Mouse (Mus musculus): Measurements from ENCODE around the gene Slc10a6. TPM values are rescaled to one million over a fixed set of nuclear protein-coding genes. Genes with fewer than 3 reads are reported as not detected.

Slc10a6 gene
- polyA plus RNA-seq, 1 experiment from 2014 or later, result 1.1 TPM

- Histone ChIP-seq H3K4me2 (peak overlapping the region; percentile 98), H3K4me1 (peaks cover 4% of the 10 kb centered on the region; the same call in 1 of the 2 replicates), H3K27me3 (replicated peaks) (no peaks in the 10 kb centered on the region), H3K36me3 (no peaks in the 10 kb centered on the region), H3K27ac (no peak overlapping the region), H3K4me3 (replicated peaks) (no peak overlapping the region), H3K9me3 (no peaks in the 10 kb centered on the region), H3K9ac (no peak overlapping the region)
- WGBS, result 68% methylated on average over 4 of the region's 4 CpGs
- no peak for ATAC-seq (ENCODE audit: insufficient read depth, low FRiP score, low read depth)
These were observed 25.6 kb upstream of the Slc10a6 start for GRCm38 (mm10) chr5:103654780-103655179.

- no peak overlapping the region for H3K27ac ChIP-seq
- 34% methylated on average over 6 of the region's 6 CpGs for WGBS
- ATAC-seq (ENCODE audit: insufficient read depth, low FRiP score, low read depth), result no peak
- H3K4me3 ChIP-seq (replicated peaks), result no peak overlapping the region
- H3K4me1 ChIP-seq, result peaks cover 4% of the 10 kb centered on the region; the same call in 1 of the 2 replicates
- H3K27me3 ChIP-seq (replicated peaks), result no peaks in the 10 kb centered on the region
- no peaks in the 10 kb centered on the region for H3K36me3 ChIP-seq
- H3K9me3 ChIP-seq, result no peaks in the 10 kb centered on the region
- H3K9ac ChIP-seq, result no peak overlapping the region
- H3K4me2 ChIP-seq, result no peak overlapping the region
These were observed 25.0 kb upstream of the Slc10a6 start for GRCm38 (mm10) chr5:103654225-103654624.

GRCm38 (mm10) chr5:103647320-103647719, 18.1 kb upstream of the Slc10a6 start:
- Histone ChIP-seq H3K9ac (no peak overlapping the region), H3K4me2 (no peak overlapping the region), H3K9me3 (no peaks in the 10 kb centered on the region), H3K36me3 (no peaks in the 10 kb centered on the region), H3K4me1 (no peaks in the 10 kb centered on the region; the same call in 1 of the 2 replicates), H3K27me3 (replicated peaks) (no peaks in the 10 kb centered on the region), H3K4me3 (replicated peaks) (no peak overlapping the region), H3K27ac (no peak overlapping the region)
- 82% methylated on average over 3 of the region's 3 CpGs for WGBS
- no peak for ATAC-seq (ENCODE audit: insufficient read depth, low FRiP score, low read depth)

GRCm38 (mm10) chr5:103644167-103644566, 15.0 kb upstream of the Slc10a6 start:
- H3K27ac ChIP-seq, result no peak overlapping the region
- no peak overlapping the region for H3K4me2 ChIP-seq
- H3K36me3 ChIP-seq, result no peaks in the 10 kb centered on the region
- 96% methylated on average over 1 of the region's 1 CpGs for WGBS
- no peaks in the 10 kb centered on the region for H3K9me3 ChIP-seq
- H3K9ac ChIP-seq, result no peak overlapping the region
- no peaks in the 10 kb centered on the region for H3K27me3 ChIP-seq (replicated peaks)
- ATAC-seq (ENCODE audit: insufficient read depth, low FRiP score, low read depth), result no peak
- no peaks in the 10 kb centered on the region; the same call in 1 of the 2 replicates for H3K4me1 ChIP-seq
- no peak overlapping the region for H3K4me3 ChIP-seq (replicated peaks)

- WGBS, result 80% methylated on average over 2 of the region's 2 CpGs
- ATAC-seq (ENCODE audit: insufficient read depth, low FRiP score, low read depth), result no peak
These were observed 8.0 kb upstream of the Slc10a6 start for GRCm38 (mm10) chr5:103637162-103637561.

GRCm38 (mm10) chr5:103629854-103630580, 814 bp upstream of the Slc10a6 start:
- WGBS, result 64% methylated on average over 9 of the region's 9 CpGs
- no peak for ATAC-seq (ENCODE audit: insufficient read depth, low FRiP score, low read depth)
- H3K27me3 ChIP-seq (replicated peaks), result no peaks in the 10 kb centered on the region
- H3K9me3 ChIP-seq, result no peaks in the 10 kb centered on the region
- peak overlapping the region; percentile 49 for H3K27ac ChIP-seq
- no peaks in the 10 kb centered on the region for H3K36me3 ChIP-seq
- H3K4me3 ChIP-seq (replicated peaks), result no peak overlapping the region
- no peak overlapping the region for H3K4me2 ChIP-seq
- H3K9ac ChIP-seq, result no peak overlapping the region
- peaks cover 5% of the 10 kb centered on the region; the same call in 1 of the 2 replicates for H3K4me1 ChIP-seq

More at GRCm38 (mm10) chr5:103637162-103637561, 8.0 kb upstream of the Slc10a6 start:
- H3K9ac ChIP-seq, result no peak overlapping the region
- H3K9me3 ChIP-seq, result no peaks in the 10 kb centered on the region
- H3K27me3 ChIP-seq (replicated peaks), result no peaks in the 10 kb centered on the region
- H3K4me2 ChIP-seq, result no peak overlapping the region
- no peak overlapping the region for H3K4me3 ChIP-seq (replicated peaks)
- H3K27ac ChIP-seq, result no peak overlapping the region
- H3K36me3 ChIP-seq, result no peaks in the 10 kb centered on the region
- no peaks in the 10 kb centered on the region for H3K4me1 ChIP-seq

DNA sequence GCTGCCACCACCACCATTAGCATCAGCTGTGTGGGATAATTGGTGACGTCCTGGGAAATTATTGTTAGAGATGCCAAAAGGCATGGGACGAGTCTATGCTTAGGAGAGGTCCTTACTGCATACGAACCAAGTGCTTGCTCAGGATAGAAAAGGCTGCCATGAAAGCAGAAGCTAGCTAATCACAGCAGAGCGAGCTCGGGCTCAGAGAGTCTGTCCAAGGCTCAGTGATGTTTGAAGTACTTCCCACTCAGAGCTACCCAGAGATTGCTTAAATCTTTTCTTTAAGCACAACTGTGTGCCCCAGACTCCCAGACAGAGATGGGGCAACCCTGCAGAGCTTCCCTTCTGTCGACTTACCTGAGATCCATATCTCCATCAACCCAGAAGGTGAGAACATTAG, 704 bp downstream of the Slc10a6 start:
- H3K27ac ChIP-seq, result no peak overlapping the region
- no peaks in the 10 kb centered on the region for H3K9me3 ChIP-seq
- no peak overlapping the region for H3K4me2 ChIP-seq
- no peaks in the 10 kb centered on the region for H3K36me3 ChIP-seq
- H3K9ac ChIP-seq, result no peak overlapping the region
- ATAC-seq (ENCODE audit: insufficient read depth, low FRiP score, low read depth), result no peak
- H3K27me3 ChIP-seq (replicated peaks), result no peaks in the 10 kb centered on the region
- H3K4me3 ChIP-seq (replicated peaks), result no peak overlapping the region
- peaks cover 5% of the 10 kb centered on the region; the same call in 1 of the 2 replicates for H3K4me1 ChIP-seq
- 79% methylated on average over 6 of the region's 6 CpGs for WGBS

DNA sequence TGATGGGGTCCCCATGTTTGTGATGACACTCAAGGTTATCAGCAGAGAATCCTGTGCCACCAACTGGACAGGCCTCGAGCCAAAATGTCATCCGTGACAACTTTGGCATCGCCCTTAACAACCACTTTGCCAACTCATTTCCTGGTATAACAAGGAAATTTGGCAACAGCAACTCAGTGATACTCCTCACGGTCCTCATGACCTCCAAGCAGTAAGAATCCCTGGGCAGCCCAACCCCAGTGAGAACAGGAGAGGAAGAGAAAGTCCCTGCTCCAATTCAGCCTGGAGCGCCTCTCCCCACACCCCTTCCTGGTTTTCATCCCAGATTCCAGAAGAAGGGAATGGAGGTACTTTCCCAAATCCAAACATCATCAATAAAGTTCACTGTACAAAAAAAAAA, 4.4 kb downstream of the Slc10a6 start:
- Histone ChIP-seq H3K9me3 (no peaks in the 10 kb centered on the region), H3K4me1 (peaks cover 5% of the 10 kb centered on the region; the same call in 1 of the 2 replicates), H3K4me3 (replicated peaks) (no peak overlapping the region), H3K27ac (no peak overlapping the region), H3K27me3 (replicated peaks) (no peaks in the 10 kb centered on the region), H3K36me3 (no peaks in the 10 kb centered on the region), H3K9ac (no peak overlapping the region), H3K4me2 (no peak overlapping the region)
- whole genome bisulfite sequencing, result 89% methylated on average over 5 of the region's 5 CpGs
- ATAC-seq (ENCODE audit: insufficient read depth, low FRiP score, low read depth), result no peak

DNA sequence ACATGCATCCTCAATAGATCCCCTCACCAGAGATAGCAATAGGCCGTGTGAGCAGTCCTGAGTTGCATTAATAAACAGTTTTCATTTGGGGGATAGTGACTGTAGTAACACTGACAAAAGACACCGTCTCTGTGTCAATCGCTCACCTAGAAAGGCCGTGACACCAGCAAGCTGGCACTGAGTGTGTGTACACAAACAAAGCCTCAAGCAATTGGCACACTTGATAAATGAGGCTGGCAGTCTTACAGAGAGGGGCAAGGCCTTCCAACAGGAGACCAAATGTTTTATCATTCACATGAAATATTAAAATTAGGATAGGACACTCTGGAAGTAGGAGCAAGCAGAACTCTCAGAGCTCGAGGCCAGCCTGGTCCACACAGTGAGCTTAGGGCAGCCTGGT, 6.9 kb downstream of the Slc10a6 start:
- ATAC-seq (ENCODE audit: insufficient read depth, low FRiP score, low read depth), result no peak
- no peak overlapping the region for H3K4me2 ChIP-seq
- H3K9ac ChIP-seq, result no peak overlapping the region
- no peak overlapping the region for H3K4me3 ChIP-seq (replicated peaks)
- H3K27ac ChIP-seq, result no peak overlapping the region
- H3K27me3 ChIP-seq (replicated peaks), result no peaks in the 10 kb centered on the region
- no peaks in the 10 kb centered on the region for H3K9me3 ChIP-seq
- H3K36me3 ChIP-seq, result no peaks in the 10 kb centered on the region
- 70% methylated on average over 5 of the region's 5 CpGs for WGBS
- 0 out of 2 replicates have a peak, but pooled peaks cover 5% of the 10 kb centered on the region for H3K4me1 ChIP-seq

DNA sequence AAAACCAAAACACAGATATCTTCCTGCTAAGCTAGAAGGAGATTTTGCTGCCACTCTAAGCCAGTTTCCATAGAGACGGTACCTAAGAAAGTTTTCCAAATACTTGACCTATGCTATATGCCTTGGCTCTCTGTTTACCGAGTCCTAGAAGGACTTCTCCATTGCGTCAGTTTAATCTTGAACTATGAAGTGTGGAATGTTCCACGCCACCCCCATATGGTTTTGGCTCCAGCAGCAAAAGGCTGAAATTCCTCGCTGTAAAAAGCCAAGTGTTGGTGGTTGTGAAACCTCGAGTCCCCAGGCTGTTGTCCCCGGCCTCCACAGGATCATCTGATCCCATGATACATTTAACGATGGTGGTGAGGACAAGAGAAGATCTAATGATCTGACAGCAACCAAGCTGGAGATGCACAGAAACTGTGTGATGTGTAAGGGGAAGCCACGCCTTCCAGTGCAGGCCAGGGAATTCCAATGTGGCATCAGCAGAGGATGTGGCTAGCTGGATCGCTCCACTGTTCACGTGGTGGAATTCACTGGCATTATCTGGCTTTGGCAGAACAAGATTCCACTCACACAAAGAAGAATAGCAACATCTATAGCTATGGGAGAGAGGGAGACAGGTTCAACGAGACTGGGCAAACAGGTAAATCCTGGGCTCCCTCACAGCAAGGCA, 8.8 kb downstream of the Slc10a6 start:
- H3K4me2 ChIP-seq, result no peak overlapping the region
- WGBS, result 49% methylated on average over 12 of the region's 12 CpGs
- 0 out of 2 replicates have a peak, but pooled peaks have one; percentile 27 for ATAC-seq (ENCODE audit: insufficient read depth, low FRiP score, low read depth)

DNA sequence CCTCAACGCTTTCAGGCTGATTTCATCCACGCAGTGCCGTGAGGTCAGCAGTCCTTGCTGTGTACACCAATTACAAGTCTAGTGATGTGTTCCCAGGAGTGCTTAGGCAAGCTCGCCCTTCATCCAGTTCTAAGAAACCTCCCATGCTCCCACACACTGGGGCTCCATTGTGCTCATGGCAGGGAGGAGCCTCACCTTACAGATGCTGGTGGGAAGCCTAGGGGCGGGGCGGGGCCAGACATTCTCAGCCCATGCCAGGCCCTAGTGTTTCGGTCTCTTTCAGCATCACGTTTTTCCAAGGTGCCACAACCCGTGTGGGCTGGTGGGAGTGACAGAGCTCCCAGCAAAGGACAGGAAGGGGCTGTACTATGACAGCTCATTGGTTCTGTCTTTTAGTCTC, 12.0 kb downstream of the Slc10a6 start:
- Histone ChIP-seq H3K4me2 (no peak overlapping the region), H3K36me3 (no peaks in the 10 kb centered on the region), H3K4me3 (replicated peaks) (no peak overlapping the region), H3K4me1 (0 out of 2 replicates have a peak, but pooled peaks cover 5% of the 10 kb centered on the region), H3K27ac (no peak overlapping the region), H3K9ac (no peak overlapping the region), H3K9me3 (no peaks in the 10 kb centered on the region), H3K27me3 (replicated peaks) (no peaks in the 10 kb centered on the region)
- WGBS, result 79% methylated on average over 9 of the region's 9 CpGs
- 0 out of 2 replicates have a peak, but pooled peaks have one; percentile 22 for ATAC-seq (ENCODE audit: insufficient read depth, low FRiP score, low read depth)

More for the DNA sequence above, 8.8 kb downstream of the Slc10a6 start:
- H3K27ac ChIP-seq, result peak overlapping the region; percentile 18; the same call in 1 of the 2 replicates
- H3K4me3 ChIP-seq (replicated peaks), result no peak overlapping the region
- H3K27me3 ChIP-seq (replicated peaks), result no peaks in the 10 kb centered on the region
- H3K9ac ChIP-seq, result no peak overlapping the region
- no peaks in the 10 kb centered on the region for H3K9me3 ChIP-seq
- H3K36me3 ChIP-seq, result no peaks in the 10 kb centered on the region
- H3K4me1 ChIP-seq, result 0 out of 2 replicates have a peak, but pooled peaks cover 5% of the 10 kb centered on the region

GRCm38 (mm10) chr5:103614356-103614755, 14.8 kb downstream of the Slc10a6 start:
- Histone ChIP-seq H3K9me3 (no peaks in the 10 kb centered on the region), H3K27me3 (replicated peaks) (no peaks in the 10 kb centered on the region), H3K4me3 (replicated peaks) (no peak overlapping the region), H3K27ac (no peak overlapping the region), H3K4me1 (no peaks in the 10 kb centered on the region), H3K4me2 (no peak overlapping the region), H3K9ac (no peak overlapping the region), H3K36me3 (no peaks in the 10 kb centered on the region)
- 87% methylated on average over 7 of the region's 7 CpGs for WGBS
- ATAC-seq (ENCODE audit: insufficient read depth, low FRiP score, low read depth), result no peak
